Mouse (Mus musculus): Measurements from ENCODE around the gene Birc3.

DNA sequence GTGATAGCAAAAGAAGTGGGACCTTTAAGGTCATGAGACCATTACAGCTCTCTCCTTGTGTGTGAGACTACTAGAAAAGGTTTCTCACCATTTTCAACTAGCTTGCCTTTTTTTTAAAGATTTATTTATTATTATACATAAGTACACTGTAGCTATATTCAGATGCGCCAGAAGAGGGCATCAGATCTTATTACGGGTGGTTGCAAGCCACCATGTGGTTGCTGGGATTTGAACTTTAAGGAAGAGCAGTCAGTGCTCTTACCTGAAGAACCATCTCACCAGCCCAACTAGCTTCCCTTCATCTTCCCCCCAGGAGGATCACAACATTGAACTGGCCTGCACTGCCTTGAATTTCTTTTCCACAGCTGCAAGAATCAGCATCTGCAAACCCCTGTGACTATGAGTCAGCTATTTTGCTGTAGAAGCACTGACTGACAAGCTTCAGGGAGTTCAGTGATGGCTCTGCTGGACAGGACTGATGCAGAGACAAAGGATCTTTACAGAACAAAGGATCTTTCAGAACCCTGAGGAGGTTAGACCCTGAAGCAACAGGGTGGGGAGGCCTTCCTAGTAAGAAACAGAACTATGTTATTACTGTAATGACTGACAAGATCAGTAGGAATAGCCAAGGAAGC lies 34.5 kb upstream of the Birc3 start:
- TF ChIP-seq POLR2A (IDR thresholded peaks at IDR 0.05; ENCODE audit: control insufficient read depth, extremely low read depth, insufficient read depth, low read length, poor library complexity) (no peak), CTCF (IDR thresholded peaks at IDR 0.05; ENCODE audit: borderline replicate concordance, control insufficient read depth, extremely low read depth, insufficient read depth, low read length, poor library complexity) (no peak)

All from thymus, adult 2 months (tissue).